Mouse (Mus musculus) midbrain, postnatal 0 days (tissue): Measurements from ENCODE around the gene Retreg3. TPM values are rescaled to one million over a fixed set of nuclear protein-coding genes. Genes with fewer than 3 reads are reported as not detected.

Experiments used
- ATAC-seq: fragments of 200-750 bp; cut with Nextera tagmentation; 2 replicates; pipeline ENCODE4 v1.8.0; 2017; ENCODE audit warnings: moderate number of reproducible peaks, mild to moderate bottlenecking, moderate TSS enrichment, moderate library complexity; ENCODE audit not compliant: low FRiP score
- DNase-seq: peaks from one replicate; pipeline ENCODE4 v3.0.0-alpha.2; 2015; ENCODE audit warnings: low spot score
- H3K27ac ChIP-seq: fragments of 300-500 bp; sonication (generic); 2 replicates; pipeline ENCODE4 v1.5.1; 2014; ENCODE audit warnings: low read depth, mild to moderate bottlenecking, low read length, mixed read lengths
- H3K27me3 ChIP-seq: fragments of 300-500 bp; sonication (generic); 2 replicates; pipeline ENCODE4 v1.6.1; 2014; ENCODE audit warnings: low read length, control low read depth, mixed read lengths; ENCODE audit not compliant: insufficient read depth
- H3K36me3 ChIP-seq: fragments of 300-500 bp; sonication (generic); 2 replicates; pipeline ENCODE4 v1.6.1; 2014; ENCODE audit warnings: low read length, control low read depth, mixed read lengths; ENCODE audit not compliant: insufficient read depth
- H3K4me1 ChIP-seq: fragments of 300-500 bp; sonication (generic); 2 replicates; pipeline ENCODE4 v1.6.1; 2014; ENCODE audit warnings: mild to moderate bottlenecking, control low read depth, antibody characterized with exemption, low read length, mixed read lengths; ENCODE audit not compliant: insufficient read depth
- H3K4me2 ChIP-seq: fragments of 300-500 bp; sonication (generic); 2 replicates; pipeline ENCODE4 v1.6.1; 2014; ENCODE audit warnings: low read depth, mild to moderate bottlenecking, low read length, mixed read lengths; ENCODE audit not compliant: poor library complexity, severe bottlenecking
- H3K4me3 ChIP-seq: fragments of 300-500 bp; sonication (generic); 2 replicates; pipeline ENCODE4 v1.5.1; 2014; ENCODE audit warnings: low read depth, mild to moderate bottlenecking, low read length, moderate library complexity
- H3K9ac ChIP-seq: fragments of 300-500 bp; sonication (generic); replicated peaks from 2 replicates; pipeline ENCODE4 v1.6.1; 2014; ENCODE audit warnings: mild to moderate bottlenecking, low read length, moderate library complexity, mixed read lengths; ENCODE audit not compliant: poor library complexity, severe bottlenecking
- H3K9me3 ChIP-seq: fragments of 300-500 bp; sonication (generic); 2 replicates; pipeline ENCODE4 v1.6.1; 2016; ENCODE audit warnings: low read length, control low read depth
- CTCF ChIP-seq: IDR thresholded peaks from 2 replicates; pipeline ENCODE4 v1.5.1; 2016; ENCODE audit warnings: antibody characterized with exemption, mild to moderate bottlenecking
- WGBS: fragments of 180-500 bp; shearing (Covaris S2); extraction: QIAGEN DNeasy Blood & Tissue Kit; methylation state at CpG from one replicate; pipeline ENCODE4 v1.1.7; 2014; 5-methylcytosine and 5-hydroxymethylcytosine counted together
- polyA plus RNA-seq: library from polyadenylated mRNA; unstranded; fragments of >200 nt; fragmentation: Nextera tagmentation; extraction: Ambion mirVana; gene quantifications from 2 replicates; pipeline ENCODE4 v1.2.1, GENCODE M21; 2015
- total RNA-seq: library from RNA; depleted of rRNA; stranded (reverse); fragments of >200 nt; gene quantifications from 2 replicates; pipeline ENCODE4 v1.2.3, GENCODE M21; 2014

Gene Retreg3
- total and polyA plus RNA-seq, 2 experiments from 2014 or later: 24.8 to 54.9 TPM

DNA sequence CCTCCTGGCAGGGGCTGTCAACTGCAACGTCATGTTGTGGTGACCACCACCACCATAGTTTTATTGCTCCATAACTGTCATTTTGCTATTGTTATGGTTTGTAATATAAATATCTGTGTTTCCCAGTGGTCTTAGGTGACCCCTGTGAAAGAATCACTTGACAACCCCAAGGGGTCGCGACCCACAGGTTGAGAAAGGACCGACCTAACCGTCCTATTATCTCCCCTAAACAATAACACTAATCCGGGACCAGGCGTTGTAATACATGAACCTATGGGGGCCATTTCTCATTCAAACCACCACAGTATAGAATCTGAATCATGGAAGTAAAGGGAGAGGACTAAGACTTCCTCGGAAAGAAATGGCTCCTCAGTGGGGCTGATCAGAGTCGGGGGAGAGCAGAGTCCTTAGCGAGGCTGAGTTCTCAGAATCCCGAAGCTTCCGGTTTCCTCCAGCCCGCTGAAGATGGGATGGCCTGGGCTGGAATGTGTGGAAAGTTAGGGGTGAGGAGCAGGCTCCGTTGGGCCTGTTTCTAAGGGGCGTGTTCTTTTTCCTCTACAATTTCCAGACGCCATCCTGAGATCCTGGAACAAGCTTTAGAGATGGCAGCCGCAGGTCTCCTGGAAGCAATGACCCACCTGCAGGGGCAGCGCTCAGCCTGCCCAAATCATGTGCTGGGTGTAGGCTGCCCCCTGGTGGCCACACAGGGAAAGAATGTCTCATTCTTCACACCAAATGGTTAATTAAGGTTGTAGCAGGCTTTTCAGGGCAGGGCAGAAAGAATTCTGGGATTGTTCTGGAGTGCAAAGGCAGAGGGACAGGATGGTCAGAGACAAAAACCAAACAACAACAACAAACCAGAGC is 52.9 kb downstream of the Retreg3 start:
- peak overlapping the region; percentile 20 for H3K4me3 ChIP-seq
- H3K27ac ChIP-seq: peak overlapping the region; percentile 52
- no peaks in the 10 kb centered on the region for H3K27me3 ChIP-seq
- H3K4me1 ChIP-seq: peaks cover 6% of the 10 kb centered on the region
- no peak overlapping the region for H3K9ac ChIP-seq
- TF ChIP-seq CTCF: peak; percentile 99
- peak overlapping the region; percentile 49 for H3K4me2 ChIP-seq
- DNase-seq (peak; percentile 86), ATAC-seq (0 out of 2 replicates have a peak, but pooled peaks have one; percentile 29)
- no peaks in the 10 kb centered on the region for H3K9me3 ChIP-seq
- H3K36me3 ChIP-seq: peaks cover 26% of the 10 kb centered on the region
- WGBS: 12% methylated on average over 18 of the region's 18 CpGs

GRCm38 (mm10) chr11:101065002-101065401 is 54.7 kb downstream of the Retreg3 start:
- DNase-seq (no peak), ATAC-seq (no peak)
- H3K4me3 ChIP-seq: no peak overlapping the region
- no peak for TF ChIP-seq CTCF
- H3K36me3 ChIP-seq: peaks cover 37% of the 10 kb centered on the region
- H3K9ac ChIP-seq: no peak overlapping the region
- H3K4me1 ChIP-seq: peaks cover 3% of the 10 kb centered on the region
- no peak overlapping the region for H3K27ac ChIP-seq
- WGBS: 94% methylated on average over 9 of the region's 9 CpGs
- no peak overlapping the region for H3K4me2 ChIP-seq
- no peaks in the 10 kb centered on the region for H3K9me3 ChIP-seq
- H3K27me3 ChIP-seq: no peaks in the 10 kb centered on the region

DNA sequence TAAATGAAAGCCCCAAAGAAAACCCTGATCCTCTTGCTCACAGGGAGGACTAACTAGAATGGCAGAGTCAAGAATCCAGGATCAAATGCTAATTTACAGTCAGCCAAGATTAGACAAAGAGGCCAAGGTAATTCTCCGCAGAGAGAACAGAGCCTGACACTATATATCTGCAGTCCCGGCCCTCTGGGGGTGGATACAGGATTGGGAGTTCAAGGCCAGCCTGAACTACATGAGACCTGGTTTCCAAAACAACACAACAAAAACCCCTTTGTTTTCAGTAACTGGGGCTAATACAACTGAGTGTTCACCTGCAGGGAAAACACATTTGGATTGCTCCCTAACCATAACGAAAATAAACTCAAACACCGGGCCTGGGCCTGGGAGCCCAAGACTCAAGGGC is 55.2 kb downstream of the Retreg3 start:
- H3K27me3 ChIP-seq: no peaks in the 10 kb centered on the region

GRCm38 (mm10) chr11:101063676-101064327 is 55.9 kb downstream of the Retreg3 start:
- Histone ChIP-seq H3K36me3 (peaks cover 45% of the 10 kb centered on the region), H3K4me3 (no peak overlapping the region), H3K9me3 (no peaks in the 10 kb centered on the region), H3K27ac (peak overlapping the region; percentile 39; the same call in 1 of the 2 replicates), H3K27me3 (no peaks in the 10 kb centered on the region), H3K4me1 (no peaks in the 10 kb centered on the region), H3K4me2 (no peak overlapping the region), H3K9ac (no peak overlapping the region)
- 57% methylated on average over 12 of the region's 12 CpGs for WGBS
- peak; percentile 31 for DNase-seq
- ATAC-seq: no peak
- TF ChIP-seq CTCF: no peak

More for the DNA sequence above, 55.2 kb downstream of the Retreg3 start:
- Histone ChIP-seq H3K27ac (no peak overlapping the region), H3K9ac (no peak overlapping the region), H3K4me1 (peaks cover 3% of the 10 kb centered on the region), H3K36me3 (peaks cover 39% of the 10 kb centered on the region), H3K4me2 (no peak overlapping the region), H3K4me3 (no peak overlapping the region), H3K9me3 (no peaks in the 10 kb centered on the region)
- ATAC-seq: no peak
- no peak for DNase-seq
- WGBS: 80% methylated on average over 4 of the region's 4 CpGs
- no peak for TF ChIP-seq CTCF

GRCm38 (mm10) chr11:101062971-101063675 is 56.6 kb downstream of the Retreg3 start:
- DNase-seq: no peak
- TF ChIP-seq CTCF: no peak
- no peak for ATAC-seq
- Histone ChIP-seq H3K27me3 (no peaks in the 10 kb centered on the region), H3K4me2 (no peak overlapping the region), H3K9me3 (no peaks in the 10 kb centered on the region), H3K9ac (no peak overlapping the region), H3K4me3 (no peak overlapping the region), H3K27ac (no peak overlapping the region), H3K36me3 (peaks cover 51% of the 10 kb centered on the region), H3K4me1 (no peaks in the 10 kb centered on the region)
- WGBS: 80% methylated on average over 14 of the region's 14 CpGs
